Mouse (Mus musculus) MEL (cell line): Measurements from ENCODE around the gene Dna2.

Experiments used
- CTCF ChIP-seq, 3 experiments: IDR thresholded peaks in 2 of 3; conservative IDR thresholded peaks in 1 of 3; 2 replicates each; pipeline ENCODE4 v1.5.1; 2011 to 2012; ENCODE audit warnings: low read length in 3 of 3, low read depth in 2 of 3, mild to moderate bottlenecking in 2 of 3, improper control_type of control experiment in 1 of 3, inconsistent platforms in 1 of 3, mixed read lengths in 1 of 3, moderate library complexity in 1 of 3; ENCODE audit not compliant: control insufficient read depth in 1 of 3, insufficient read depth in 1 of 3, poor library complexity in 1 of 3, severe bottlenecking in 1 of 3
- HCFC1 ChIP-seq: IDR thresholded peaks from 2 replicates; pipeline ENCODE4 v1.6.1; 2012; ENCODE audit warnings: low read depth, mild to moderate bottlenecking, inconsistent platforms, low read length, improper control_type of control experiment, moderate library complexity
- KAT2A ChIP-seq: conservative IDR thresholded peaks from 2 replicates; pipeline ENCODE4 v1.6.1; 2012; ENCODE audit warnings: low read depth, low read length, improper control_type of control experiment, inconsistent platforms
- MAFK ChIP-seq: IDR thresholded peaks from 2 replicates; pipeline ENCODE4 v1.6.1; 2011; ENCODE audit warnings: low read depth, mild to moderate bottlenecking, low read length, improper control_type of control experiment, borderline replicate concordance
- MAZ ChIP-seq: IDR thresholded peaks from 2 replicates; pipeline ENCODE4 v1.6.1; 2012; ENCODE audit warnings: low read depth, mild to moderate bottlenecking, inconsistent platforms, low read length, improper control_type of control experiment
- POLR2A ChIP-seq, 2 experiments: IDR thresholded peaks; 2 replicates each; pipeline ENCODE4 v1.6.1; 2011 to 2012; ENCODE audit warnings: low read length in 2 of 2, mild to moderate bottlenecking in 2 of 2, control low read depth in 1 of 2, improper control_type of control experiment in 1 of 2, low read depth in 1 of 2, moderate library complexity in 1 of 2; ENCODE audit not compliant: control insufficient read depth in 1 of 2, insufficient read depth in 1 of 2, poor library complexity in 1 of 2
- RCOR1 ChIP-seq: IDR thresholded peaks from 2 replicates; pipeline ENCODE4 v1.6.1; 2012; ENCODE audit warnings: low read depth, mild to moderate bottlenecking, inconsistent platforms, low read length, improper control_type of control experiment
- SIN3A ChIP-seq: IDR thresholded peaks from 2 replicates; pipeline ENCODE4 v1.6.1; 2012; ENCODE audit warnings: low read length, improper control_type of control experiment, inconsistent platforms
- SMC3 ChIP-seq: IDR thresholded peaks from 2 replicates; pipeline ENCODE4 v1.6.1; 2011; ENCODE audit warnings: low read depth, low read length, improper control_type of control experiment
- TCF12 ChIP-seq: IDR thresholded peaks from 2 replicates; pipeline ENCODE4 v1.6.1; 2014; ENCODE audit warnings: low read depth, mild to moderate bottlenecking, inconsistent platforms, low read length, improper control_type of control experiment, moderate library complexity
- ZNF384 ChIP-seq: IDR thresholded peaks from 2 replicates; pipeline ENCODE4 v1.6.1; 2012; ENCODE audit warnings: low read depth, mild to moderate bottlenecking, inconsistent platforms, low read length, improper control_type of control experiment

DNA sequence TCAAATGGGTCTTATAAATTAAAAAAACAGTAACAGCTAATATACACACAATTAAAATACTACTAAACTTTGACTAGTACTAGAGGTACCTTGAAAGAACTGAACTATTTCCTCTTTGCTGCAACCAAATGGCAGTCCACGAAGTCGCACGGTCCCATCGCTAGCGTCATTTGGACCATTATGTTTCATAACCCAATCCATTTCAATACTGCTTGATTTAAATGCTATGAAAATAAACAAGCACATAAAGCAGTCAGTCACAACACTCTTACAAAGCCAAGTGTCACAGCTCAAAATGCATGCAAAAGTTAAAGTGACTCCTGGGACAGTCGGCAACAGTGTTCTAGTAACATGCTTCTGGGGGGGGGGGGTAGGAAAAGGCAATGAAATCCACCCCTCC is 72.5 kb downstream of the Dna2 start:
- TF ChIP-seq TCF12 (no peak), POLR2A (IDR thresholded peaks at IDR 0.05; ENCODE audit: control insufficient read depth in 1 of 2, insufficient read depth in 1 of 2, low read depth in 1 of 2, low read length in 2 of 2, poor library complexity in 1 of 2) (no peak), CTCF (IDR thresholded peaks at IDR 0.05 in 2 of 3, conservative IDR thresholded peaks at IDR 0.05 in 1 of 3; ENCODE audit: control insufficient read depth in 1 of 3, insufficient read depth in 1 of 3, low read depth in 2 of 3, low read length in 3 of 3, poor library complexity in 1 of 3, severe bottlenecking in 1 of 3) (no peak), ZNF384 (no peak), SMC3 (no peak), HCFC1 (no peak), MAFK (no peak), KAT2A (no peak), MAZ (no peak), RCOR1 (no peak), SIN3A (no peak)
